Mouse (Mus musculus): Measurements from ENCODE around the gene Sec11a. TPM values are rescaled to one million over a fixed set of nuclear protein-coding genes. Genes with fewer than 3 reads are reported as not detected.
"Not testable (repeated sequence)": the region's sequence is repeated elsewhere in the genome, so short reads cannot be mapped to it uniquely, and the experiment has no call there.

The Sec11a gene
- 10 to 100 TPM; 50.9 to 60.0 (median 55.3) TPM for total RNA-seq (2022)

GRCm38 (mm10) chr7:80947445-80948350 is at the start of gene Sec11a:
Sec11a (minus strand) TSS chr7:80947780.
- peak; percentile 92 to 96 for DNase-seq (ENCODE audit: low spot score in 2 of 2)

GRCm38 (mm10) chr7:80995266-80996146 is 47.9 kb upstream of the Sec11a start:
- DNase-seq (ENCODE audit: low spot score in 2 of 2), result no peak

DNA sequence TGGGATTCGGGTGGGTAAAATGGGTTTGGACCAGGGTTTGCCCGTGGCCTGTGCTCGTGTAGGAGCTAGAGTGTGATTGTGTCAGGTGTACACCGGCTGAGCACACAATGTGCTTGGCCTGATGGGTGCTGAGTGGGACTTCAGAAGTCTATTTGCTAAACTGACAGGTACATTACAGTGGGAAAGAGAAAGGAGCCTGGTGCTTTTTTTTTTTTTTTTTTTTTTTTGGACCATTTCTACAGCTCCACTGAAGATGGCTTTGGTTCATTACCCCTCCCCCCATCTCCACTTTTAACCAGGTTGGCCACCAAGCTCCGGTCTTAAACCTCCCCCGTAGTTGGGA is 47.1 kb upstream of the Sec11a start:
- DNase-seq (ENCODE audit: low spot score in 2 of 2), result no peak

DNA sequence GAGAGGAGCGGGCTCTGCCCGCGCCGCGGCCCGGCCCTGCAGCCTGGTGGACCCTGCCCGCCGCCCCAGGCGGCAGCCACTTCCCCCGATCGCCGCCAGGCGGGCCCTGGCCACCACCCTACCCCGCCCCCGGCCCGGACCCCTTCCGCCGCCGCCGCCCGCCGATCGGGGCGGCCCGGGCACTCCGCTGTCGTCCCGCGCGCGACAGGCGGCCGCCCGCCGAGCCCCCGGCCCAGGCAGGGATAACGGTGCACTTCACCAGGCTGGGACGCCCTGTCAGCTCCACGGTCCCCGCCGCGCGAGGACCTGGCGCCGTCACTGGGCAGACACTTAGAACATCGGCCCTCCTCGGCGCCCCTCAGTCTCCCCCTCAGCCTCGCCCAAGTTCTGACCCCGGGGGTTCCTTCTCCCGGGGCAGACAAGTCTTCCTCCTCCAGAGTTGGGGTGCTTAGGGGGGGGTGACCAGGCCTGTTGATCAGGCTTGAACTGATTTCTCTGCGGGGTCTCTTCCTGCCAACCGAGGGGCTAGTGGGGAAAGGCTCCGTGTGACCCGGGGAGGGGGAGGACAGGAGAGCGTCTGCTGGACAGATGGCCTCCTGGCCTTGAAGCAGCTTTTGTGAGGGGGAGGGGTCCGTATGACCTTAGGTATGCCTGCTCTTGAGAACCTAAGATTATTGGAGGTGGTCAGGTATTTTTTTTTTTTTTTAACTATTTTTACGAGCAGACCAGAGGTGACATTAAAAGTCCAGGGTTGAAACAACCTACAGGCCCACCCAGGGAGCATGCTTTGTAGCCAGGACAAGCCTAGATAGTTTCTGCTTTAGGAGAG is 46.5 kb upstream of the Sec11a start:
- peak; percentile 8 to 17 for DNase-seq (ENCODE audit: low spot score in 2 of 2)

- DNase-seq (ENCODE audit: low spot score in 2 of 2), result peak; percentile 25 to 51
These were observed 45.6 kb upstream of the Sec11a start, which contains the start of gene Zfp592 for GRCm38 (mm10) chr7:80992980-80993833. Zfp592 (plus strand) TSS chr7:80993681.

GRCm38 (mm10) chr7:80992631-80992979 is 45.0 kb upstream of the Sec11a start:
- DNase-seq (ENCODE audit: low spot score in 2 of 2), result peak in 1 of 2 experiments; percentile 9

DNA sequence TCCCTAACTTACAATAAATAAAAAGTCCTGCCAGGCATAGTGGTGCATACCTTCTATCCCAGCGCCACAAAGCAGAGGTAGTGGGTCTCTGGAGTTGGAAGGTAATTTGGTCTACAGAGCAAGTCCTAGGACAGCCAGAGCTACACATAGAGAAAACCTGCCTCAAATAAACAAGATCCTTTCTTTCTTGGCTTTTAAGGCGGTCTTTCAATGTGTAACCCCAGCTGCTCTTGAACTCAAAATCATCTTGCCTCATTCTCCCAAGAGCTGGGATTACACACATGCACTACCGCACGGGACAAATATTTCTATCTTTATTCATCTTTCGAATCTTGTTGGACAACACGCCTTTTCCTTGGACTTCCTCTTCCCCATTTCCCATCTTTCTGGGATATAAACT is 44.5 kb upstream of the Sec11a start:
- DNase-seq (ENCODE audit: low spot score in 2 of 2), result no peak

GRCm38 (mm10) chr7:80991589-80991988 is 44.0 kb upstream of the Sec11a start:
- DNase-seq (ENCODE audit: low spot score in 2 of 2), result no peak

- no peak for DNase-seq (ENCODE audit: low spot score in 2 of 2)
These were observed 42.7 kb upstream of the Sec11a start for GRCm38 (mm10) chr7:80990276-80990675.

DNA sequence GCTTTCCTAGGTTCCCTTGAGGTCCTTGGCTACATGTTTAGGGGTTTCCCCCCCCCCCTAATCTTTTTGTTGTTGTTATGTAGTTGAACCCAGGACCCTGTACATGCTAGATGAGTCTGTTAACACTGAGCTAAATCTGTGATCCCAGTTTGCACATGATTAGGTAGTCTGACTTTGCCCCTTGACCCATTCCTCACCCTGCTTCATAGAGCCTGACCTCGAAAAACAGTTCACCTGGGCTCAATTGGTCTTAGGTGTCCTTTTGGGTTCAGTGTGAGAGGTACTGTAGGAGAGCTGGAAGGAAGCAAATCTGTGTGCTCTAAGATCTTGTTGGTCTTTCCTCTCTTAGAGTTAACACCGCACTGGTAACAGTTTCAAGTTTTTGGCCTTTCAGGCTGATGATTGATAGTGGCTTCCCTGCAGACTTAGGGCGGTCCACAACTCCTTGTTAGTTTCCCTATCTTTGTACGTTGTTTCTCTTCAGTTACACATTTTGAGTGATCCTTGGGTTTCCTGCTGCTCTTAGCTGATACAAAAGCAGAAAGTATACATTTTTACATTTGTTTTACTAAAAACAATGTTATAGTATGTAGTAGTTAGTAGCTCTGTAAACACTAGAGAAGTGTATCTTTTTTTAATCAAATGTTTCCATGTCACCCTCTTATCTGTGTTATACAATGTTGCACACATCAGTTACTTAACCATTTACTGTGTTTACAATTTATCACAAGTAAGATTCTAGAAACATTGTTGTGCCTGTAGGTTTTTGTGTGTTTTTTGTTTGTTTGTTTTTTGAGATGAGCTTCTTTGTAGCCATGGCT is 40.4 kb upstream of the Sec11a start:
- DNase-seq (ENCODE audit: low spot score in 2 of 2), result no peak

DNA sequence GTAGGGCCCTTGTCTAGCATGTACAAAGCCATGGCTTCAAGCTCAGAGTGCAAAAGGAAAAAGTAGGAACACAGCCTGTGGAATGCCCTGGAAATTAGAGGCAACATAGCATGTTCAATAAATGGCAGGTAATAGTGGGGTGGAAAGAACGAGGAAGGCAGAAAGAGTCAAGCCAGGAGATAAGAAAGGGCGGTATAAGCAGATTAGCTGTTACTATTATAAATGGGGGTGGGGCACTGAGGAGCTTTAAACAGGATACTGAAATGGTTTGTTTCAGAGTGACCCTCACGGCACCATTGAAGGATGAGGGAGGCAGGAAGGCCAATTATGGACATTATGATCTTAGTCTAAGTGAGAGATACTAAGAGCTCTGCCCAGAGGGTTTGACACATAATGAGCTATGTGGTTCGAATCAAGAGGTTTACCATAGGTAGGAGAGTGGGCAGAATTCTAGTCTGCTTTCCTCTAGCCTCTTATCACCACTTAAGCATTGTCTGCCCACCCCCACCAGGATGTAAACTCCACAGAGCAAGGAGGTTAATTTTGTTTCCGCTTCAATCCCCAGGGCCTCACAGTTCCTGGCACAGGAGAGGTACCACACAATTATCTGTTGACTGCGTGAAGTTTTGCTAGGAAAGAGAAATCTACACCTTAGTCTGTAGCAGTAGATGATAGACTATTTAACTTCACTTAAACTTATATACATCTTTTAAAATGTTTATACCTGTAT is 39.0 kb upstream of the Sec11a start:
- no peak for DNase-seq (ENCODE audit: low spot score in 2 of 2)

DNA sequence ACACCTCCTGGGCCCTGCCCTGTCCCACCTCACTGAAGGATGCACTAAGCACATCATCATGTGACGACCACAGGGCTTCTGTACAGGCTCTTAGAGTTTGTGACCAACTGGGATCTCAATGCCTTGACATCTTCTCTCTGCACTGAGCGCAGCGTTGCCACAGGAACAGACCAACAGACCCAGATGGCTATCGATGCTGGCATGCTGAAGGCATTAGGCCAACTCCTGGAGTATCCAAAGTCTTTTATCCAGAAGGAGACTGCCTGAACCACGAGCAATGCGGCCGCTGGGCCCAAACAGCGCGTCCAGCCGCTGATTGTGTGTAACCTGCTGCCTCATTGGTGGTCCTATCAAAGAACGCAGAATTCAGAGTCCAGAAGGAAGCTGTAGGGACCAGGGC is 33.0 kb upstream of the Sec11a start:
- no peak for DNase-seq (ENCODE audit: low spot score in 2 of 2)

DNA sequence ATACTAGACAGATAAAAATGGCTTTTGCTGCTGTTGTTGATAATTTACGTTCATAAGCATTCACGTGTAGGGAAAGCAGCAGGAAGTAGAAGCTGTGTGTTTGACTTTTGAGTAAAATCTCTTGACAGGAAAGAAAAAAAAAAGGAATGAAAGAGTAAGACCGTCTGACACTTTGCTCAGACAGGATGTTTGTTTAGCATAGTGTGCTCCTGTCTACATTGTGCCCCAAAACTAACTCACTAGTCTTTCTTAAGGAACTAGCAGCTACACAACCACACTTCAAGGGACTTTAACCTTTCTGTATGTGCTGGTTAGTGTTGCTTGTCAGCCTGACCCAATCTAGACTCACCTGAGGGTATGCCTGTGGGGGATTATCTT is 26.0 kb upstream of the Sec11a start:
- DNase-seq (ENCODE audit: low spot score in 2 of 2), result not testable (repeated sequence)

DNA sequence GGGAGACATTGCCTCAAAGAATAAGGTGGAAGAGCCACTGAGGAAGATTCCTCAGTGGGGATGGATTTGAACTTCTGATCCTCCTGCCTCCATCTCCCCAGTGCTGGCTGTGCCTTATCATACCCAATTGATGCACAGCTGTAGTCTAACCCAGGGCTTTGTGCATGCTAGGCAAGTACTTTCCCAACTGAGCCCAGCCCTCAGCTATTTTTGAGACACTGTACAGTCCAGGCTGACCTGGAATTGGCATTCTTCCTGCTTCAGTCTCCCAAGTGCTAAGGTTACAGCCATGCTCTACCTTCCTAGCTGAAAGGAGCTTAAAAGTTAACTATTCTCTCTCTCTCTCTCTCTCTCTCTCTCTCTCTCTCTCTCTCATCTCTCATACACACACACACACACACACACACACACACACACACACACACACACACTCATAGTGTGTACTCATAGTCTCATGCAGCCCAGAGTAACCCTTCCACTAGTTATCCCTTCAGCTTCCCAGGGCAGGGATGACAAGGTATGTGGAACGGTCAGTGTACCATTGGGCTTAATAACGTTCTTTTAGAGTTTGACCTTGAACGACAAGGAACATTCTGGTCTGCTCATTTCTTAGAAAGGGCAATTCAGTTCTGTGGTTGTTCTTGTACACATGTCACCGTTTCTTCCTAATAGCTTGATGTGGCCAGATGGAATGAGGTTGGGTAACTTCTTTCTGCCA is 25.5 kb upstream of the Sec11a start:
- not testable (repeated sequence) for DNase-seq (ENCODE audit: low spot score in 2 of 2)

DNA sequence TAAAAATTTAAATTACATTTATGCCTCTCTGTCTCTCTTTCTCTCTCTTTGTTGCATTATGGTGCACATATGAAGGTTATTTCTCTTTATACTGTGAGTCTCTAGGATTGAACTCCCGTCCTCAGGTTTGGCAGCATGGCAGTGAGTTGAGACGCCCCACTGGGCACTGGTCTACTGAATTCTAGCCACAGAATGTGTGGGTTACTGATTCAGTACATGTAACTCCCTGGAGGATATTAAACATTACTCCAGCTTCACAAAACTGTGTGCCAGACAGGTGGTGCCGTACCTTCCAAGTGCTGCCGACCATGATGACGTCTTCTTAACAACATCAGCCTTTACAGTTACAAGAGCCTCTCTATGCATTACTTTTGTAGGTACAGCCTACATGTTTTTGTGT is 24.5 kb upstream of the Sec11a start:
- no peak for DNase-seq (ENCODE audit: low spot score in 2 of 2)

- no peak for DNase-seq (ENCODE audit: low spot score in 2 of 2)
These were observed 23.8 kb upstream of the Sec11a start for GRCm38 (mm10) chr7:80971419-80971818.

DNA sequence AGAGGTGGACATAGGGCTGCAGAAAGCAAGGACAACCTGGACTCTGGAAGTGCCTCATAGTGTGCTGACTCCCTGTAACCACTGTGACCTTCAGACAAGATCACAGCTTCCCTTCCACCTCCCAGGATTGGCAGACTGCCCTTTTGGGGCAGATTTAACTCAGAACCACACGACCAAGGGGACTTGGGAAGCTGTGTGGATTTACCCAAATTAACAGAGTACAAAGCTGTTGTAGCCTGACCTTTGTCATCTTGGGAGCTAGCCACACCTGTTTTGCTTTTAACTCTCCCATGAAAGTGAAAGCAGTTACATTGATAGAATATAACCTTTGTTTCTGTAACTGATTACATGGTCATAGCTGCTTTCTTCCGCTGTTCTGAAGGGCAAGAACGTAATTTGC is 23.3 kb upstream of the Sec11a start:
- no peak for DNase-seq (ENCODE audit: low spot score in 2 of 2)

DNA sequence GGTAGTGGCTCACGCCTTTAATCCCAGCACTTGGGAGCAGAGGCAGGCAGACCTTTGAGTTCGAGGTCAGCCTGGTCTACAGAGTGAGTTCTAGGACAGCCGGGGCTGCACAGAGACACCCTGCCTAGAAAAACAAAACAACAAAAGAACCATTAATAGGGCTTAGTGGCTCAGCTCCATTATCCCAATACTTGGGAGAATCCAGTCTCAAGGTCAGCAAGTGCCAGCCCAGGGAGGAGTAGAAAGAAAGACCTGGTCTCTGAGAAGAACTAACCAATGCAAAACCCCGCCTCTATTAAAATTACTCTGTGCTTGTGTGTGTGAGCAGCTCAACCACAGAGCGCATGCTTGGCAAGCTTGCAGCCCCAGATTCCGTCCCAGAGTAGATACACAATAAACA is 15.2 kb upstream of the Sec11a start:
- no peak for DNase-seq (ENCODE audit: low spot score in 2 of 2)
